Mouse (Mus musculus) forebrain, embryonic 13.5 days (tissue): ENCODE measurements around the gene Il12rb1. TPM values are rescaled to one million over a fixed set of nuclear protein-coding genes. Genes with fewer than 3 reads are reported as not detected.
A peak's percentile ranks its signal among the peaks of the same experiment; 100 is the strongest.

Source experiments
- ATAC-seq: fragments of 200-750 bp; cut with Nextera tagmentation; 2 replicates; pipeline ENCODE4 v1.8.0; 2017
- H3K27ac ChIP-seq: fragments of 300-500 bp; sonication (generic); 2 replicates; pipeline ENCODE4 v1.5.1; 2015; ENCODE audit warnings: inconsistent platforms, mild to moderate bottlenecking, moderate library complexity
- H3K27me3 ChIP-seq: fragments of 300-500 bp; sonication (generic); 2 replicates; pipeline ENCODE4 v1.6.1; 2015; ENCODE audit warnings: mild to moderate bottlenecking, inconsistent platforms
- H3K36me3 ChIP-seq: fragments of 300-500 bp; sonication (generic); 2 replicates; pipeline ENCODE4 v1.6.1; 2015; ENCODE audit warnings: mild to moderate bottlenecking, inconsistent platforms; ENCODE audit not compliant: poor library complexity, severe bottlenecking
- H3K4me1 ChIP-seq: fragments of 300-500 bp; sonication (generic); 2 replicates; pipeline ENCODE4 v1.6.1; 2015; ENCODE audit warnings: inconsistent platforms
- H3K4me2 ChIP-seq: fragments of 300-500 bp; sonication (generic); 2 replicates; pipeline ENCODE4 v1.6.1; 2015; ENCODE audit warnings: inconsistent platforms, mild to moderate bottlenecking, moderate library complexity
- H3K4me3 ChIP-seq: fragments of 300-500 bp; sonication (generic); 2 replicates; pipeline ENCODE4 v1.5.1; 2015; ENCODE audit warnings: mild to moderate bottlenecking, inconsistent platforms
- H3K9ac ChIP-seq: fragments of 300-500 bp; sonication (generic); 2 replicates; pipeline ENCODE4 v1.6.1; 2015; ENCODE audit warnings: mild to moderate bottlenecking, inconsistent platforms
- H3K9me3 ChIP-seq: fragments of 300-500 bp; sonication (generic); replicated peaks from 2 replicates; pipeline ENCODE4 v1.6.1; 2016; ENCODE audit warnings: inconsistent platforms
- WGBS: fragments of 180-500 bp; shearing (Covaris S2); methylation state at CpG from one replicate; pipeline ENCODE4 v1.1.7; 2015; 5-methylcytosine and 5-hydroxymethylcytosine counted together
- microRNA-seq: library from miRNA; unstranded; fragments of <30 nt; microRNA quantifications from one replicate; pipeline ENCODE4, GENCODE M21; 2016
- polyA plus RNA-seq: library from polyadenylated mRNA; unstranded; fragments of >200 nt; fragmentation: Nextera tagmentation; extraction: Ambion mirVana; gene quantifications from 2 replicates; pipeline ENCODE4 v1.2.1, GENCODE M21; 2015

The Il12rb1 gene
- polyA plus RNA-seq, 1 experiment from 2014 or later: 0.09 TPM

DNA sequence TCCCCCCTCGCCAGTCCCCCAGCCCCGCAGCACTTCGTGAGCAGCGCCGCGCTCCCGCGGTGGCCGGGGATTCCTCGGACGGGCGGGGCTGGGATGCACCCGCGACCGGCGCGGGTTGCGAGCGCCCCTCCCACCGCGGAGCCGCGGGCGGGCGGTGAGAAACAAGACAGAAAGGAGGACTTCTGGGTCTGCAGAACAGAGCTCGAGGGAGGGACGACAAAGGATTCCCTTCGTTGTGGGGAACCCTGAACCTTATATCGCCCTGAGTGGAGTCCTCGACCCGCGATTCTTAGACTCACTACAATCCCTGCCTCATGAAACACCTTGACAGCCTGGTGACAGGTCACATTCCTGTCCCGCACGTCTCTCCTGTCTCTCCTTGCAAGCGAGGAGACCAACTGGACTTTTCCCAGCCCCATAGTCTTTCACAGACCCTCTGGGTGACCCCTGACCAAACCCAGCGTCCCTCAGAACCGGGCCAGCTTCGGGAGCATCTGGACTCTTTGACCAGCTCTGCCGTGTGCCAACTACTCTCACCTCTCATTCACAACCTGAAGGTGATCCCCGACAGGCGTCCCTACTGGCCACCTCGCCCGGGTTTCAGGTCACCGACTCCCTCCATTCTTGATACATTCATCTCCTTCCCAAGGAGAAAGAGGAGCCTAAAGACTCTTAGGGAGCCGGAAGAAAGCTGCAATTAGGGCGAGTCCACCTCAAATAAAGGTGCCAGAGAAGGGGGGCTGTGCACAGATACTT, 55.9 kb downstream of the Il12rb1 start:
- no peaks in the 10 kb centered on the region for H3K9me3 ChIP-seq
- WGBS: under 1% methylated on average over 46 of the region's 46 CpGs
- peak overlapping the region; percentile 56 for H3K4me3 ChIP-seq
- ATAC-seq: no peak
- peak overlapping the region; percentile 82 for H3K9ac ChIP-seq
- peak overlapping the region; percentile 98 for H3K27ac ChIP-seq
- H3K4me1 ChIP-seq: peaks cover 61% of the 10 kb centered on the region
- peaks cover 15% of the 10 kb centered on the region for H3K27me3 ChIP-seq
- peaks cover 12% of the 10 kb centered on the region for H3K36me3 ChIP-seq
- H3K4me2 ChIP-seq: peak overlapping the region; percentile 96

DNA sequence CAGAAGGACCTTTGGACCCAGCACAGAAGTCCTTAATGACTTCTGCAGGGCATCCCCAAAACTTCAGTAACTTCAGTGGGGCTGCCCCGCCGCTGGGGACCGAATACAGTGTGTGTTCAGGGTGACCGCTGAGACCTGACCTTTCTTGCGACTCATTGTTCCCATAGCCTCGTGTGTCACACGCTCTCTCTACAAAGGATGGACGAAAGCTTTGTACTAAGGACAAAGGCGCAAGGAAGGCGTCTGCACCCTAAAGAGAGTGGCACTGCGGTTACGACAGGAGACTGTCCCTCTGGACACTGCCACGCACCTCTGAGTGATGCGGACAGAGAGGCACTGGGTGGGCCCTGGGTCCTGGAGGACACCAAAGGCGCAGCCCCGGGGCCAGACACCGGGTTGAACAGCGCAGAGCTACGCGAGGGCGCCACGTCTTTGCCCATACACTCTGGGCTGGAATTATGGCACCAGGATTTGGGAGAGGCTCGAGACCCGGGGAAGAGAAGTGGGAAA, 56.5 kb downstream of the Il12rb1 start:
- Histone ChIP-seq H3K36me3 (peaks cover 12% of the 10 kb centered on the region), H3K4me3 (peak overlapping the region; percentile 56), H3K27ac (peak overlapping the region; percentile 98), H3K4me2 (peak overlapping the region; percentile 96), H3K9ac (peak overlapping the region; percentile 82), H3K9me3 (no peaks in the 10 kb centered on the region), H3K27me3 (peaks cover 15% of the 10 kb centered on the region), H3K4me1 (peaks cover 68% of the 10 kb centered on the region)
- ATAC-seq: no peak; the same call in 1 of the 2 replicates
- WGBS: under 1% methylated on average over 24 of the region's 24 CpGs

DNA sequence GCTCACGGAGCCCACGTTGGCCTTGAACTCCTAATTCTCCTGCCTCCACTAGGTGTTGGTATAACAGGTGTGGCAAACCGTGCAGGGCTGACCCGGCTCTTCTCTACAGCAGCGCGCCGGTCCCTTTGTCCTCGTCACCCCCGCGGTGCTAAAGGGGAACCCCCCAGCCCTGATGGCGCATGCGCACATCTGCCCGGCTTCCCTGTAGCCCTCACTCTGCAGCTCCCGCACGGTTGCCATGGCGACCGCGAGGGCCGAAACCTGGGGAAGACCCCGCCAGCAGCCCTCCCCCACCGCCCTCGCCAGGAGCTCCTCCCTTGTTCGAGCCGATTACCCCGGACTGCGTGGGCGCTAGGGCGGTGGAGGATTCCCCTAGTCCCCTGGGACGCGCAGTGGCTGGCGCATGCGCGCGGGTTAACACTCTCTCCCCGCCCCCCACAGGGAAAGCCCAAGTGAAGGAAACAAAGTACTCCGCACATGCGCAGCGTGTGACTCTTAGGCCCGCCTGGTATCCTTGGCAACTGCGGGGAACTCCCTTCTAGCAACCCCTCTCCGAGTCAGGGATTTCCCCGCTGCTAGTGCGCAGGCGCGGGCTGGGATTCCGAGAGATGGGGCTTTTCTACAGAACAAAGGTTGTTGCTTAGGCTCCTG, 57.2 kb downstream of the Il12rb1 start:
- H3K4me2 ChIP-seq: peak overlapping the region; percentile 96
- H3K4me1 ChIP-seq: peaks cover 69% of the 10 kb centered on the region
- H3K9ac ChIP-seq: peak overlapping the region; percentile 82
- no peaks in the 10 kb centered on the region for H3K9me3 ChIP-seq
- H3K4me3 ChIP-seq: peak overlapping the region; percentile 56
- H3K36me3 ChIP-seq: peaks cover 12% of the 10 kb centered on the region
- ATAC-seq: peak; percentile 87
- H3K27ac ChIP-seq: peak overlapping the region; percentile 98
- WGBS: under 1% methylated on average over 46 of the region's 46 CpGs
- peaks cover 15% of the 10 kb centered on the region for H3K27me3 ChIP-seq

DNA sequence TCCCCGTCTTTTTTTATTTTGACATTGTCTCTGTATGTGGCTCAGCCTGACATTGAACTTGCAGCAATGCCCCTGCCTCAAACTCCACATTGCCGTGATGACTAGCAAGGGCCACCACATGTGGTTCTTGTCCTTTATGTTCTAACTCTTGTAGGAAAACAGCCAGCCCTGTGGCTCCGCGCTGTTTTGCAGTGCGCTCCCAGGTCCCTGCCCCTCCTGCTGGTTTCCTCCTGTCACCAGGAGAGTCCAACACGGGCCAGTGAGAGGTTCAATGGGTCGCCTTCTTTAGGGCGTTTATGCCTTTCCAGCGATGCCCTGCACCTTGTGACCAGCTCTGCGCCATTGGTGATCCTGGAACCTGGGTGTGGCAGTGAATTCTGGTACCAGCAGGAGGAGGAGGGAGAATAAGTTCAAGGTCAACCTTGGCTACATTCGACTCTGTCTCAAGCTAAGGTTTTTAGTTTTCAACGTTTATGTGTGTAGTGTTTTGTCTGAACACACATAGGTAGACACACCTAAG, 57.8 kb downstream of the Il12rb1 start:
- peak overlapping the region; percentile 58 for H3K9ac ChIP-seq
- peaks cover 15% of the 10 kb centered on the region for H3K27me3 ChIP-seq
- peak overlapping the region; percentile 91 for H3K27ac ChIP-seq
- 9% methylated on average over 12 of the region's 12 CpGs for whole genome bisulfite sequencing
- H3K4me2 ChIP-seq: peak overlapping the region; percentile 96
- H3K36me3 ChIP-seq: peaks cover 12% of the 10 kb centered on the region
- peak overlapping the region; percentile 56 for H3K4me3 ChIP-seq
- ATAC-seq: peak; percentile 19; the same call in 1 of the 2 replicates
- H3K9me3 ChIP-seq: no peaks in the 10 kb centered on the region
- peaks cover 69% of the 10 kb centered on the region for H3K4me1 ChIP-seq

DNA sequence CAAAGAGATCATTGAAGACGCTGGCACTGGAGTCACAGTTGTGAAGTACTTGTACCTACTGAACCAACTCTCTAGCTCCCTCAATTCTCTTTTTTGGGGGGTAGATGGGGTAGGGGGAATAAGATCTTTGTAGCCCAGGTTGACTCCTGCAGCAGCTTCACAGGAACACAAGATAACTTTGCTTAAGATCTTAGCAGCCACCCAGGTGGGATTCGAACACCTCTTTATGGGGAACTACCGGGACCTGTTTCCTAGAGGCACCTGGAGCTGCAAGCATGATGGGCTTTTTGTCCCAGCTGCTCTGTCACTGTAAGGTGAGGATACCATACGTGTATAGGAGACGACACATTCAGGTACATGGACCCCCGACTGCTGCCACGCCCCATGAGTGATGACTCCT, 58.3 kb downstream of the Il12rb1 start:
- H3K27ac ChIP-seq: peak overlapping the region; percentile 91
- H3K27me3 ChIP-seq: peaks cover 15% of the 10 kb centered on the region
- H3K4me2 ChIP-seq: peak overlapping the region; percentile 96
- H3K9ac ChIP-seq: peak overlapping the region; percentile 58; the same call in 1 of the 2 replicates
- peaks cover 12% of the 10 kb centered on the region for H3K36me3 ChIP-seq
- 87% methylated on average over 7 of the region's 7 CpGs for WGBS
- no peak overlapping the region for H3K4me3 ChIP-seq
- peaks cover 69% of the 10 kb centered on the region for H3K4me1 ChIP-seq
- ATAC-seq: no peak
- no peaks in the 10 kb centered on the region for H3K9me3 ChIP-seq

DNA sequence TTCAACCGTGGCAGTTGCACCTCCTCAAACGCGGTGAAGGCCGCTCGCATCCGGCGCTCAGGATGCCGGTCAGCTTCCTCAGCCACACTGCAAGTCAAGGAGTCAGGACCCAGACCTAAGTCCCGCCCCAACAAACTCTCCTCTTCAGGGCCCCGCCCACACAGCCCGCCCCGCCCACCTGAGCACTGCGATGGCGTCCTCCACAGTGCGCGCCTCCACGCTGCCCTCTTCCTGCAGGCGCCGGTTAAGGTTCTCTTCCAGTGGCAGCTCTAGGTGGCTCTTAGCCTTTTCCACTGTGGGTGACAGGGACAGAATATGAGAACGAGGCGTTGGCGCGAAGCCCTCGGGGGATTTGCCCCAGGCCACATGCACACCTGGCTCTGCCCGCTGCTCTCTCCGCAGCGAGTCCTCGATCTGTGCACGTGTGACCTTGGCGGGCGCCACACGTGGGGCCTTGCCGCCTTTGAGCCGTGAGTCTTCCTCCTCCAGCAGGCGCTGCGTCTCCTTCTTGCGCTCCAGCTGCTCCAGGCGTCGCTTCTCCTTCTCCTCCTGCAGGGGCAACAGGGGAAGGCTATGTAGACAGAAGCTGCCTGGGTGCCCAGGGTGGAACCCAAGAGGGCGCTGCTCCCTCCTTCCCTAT, 60.4 kb downstream of the Il12rb1 start:
- Histone ChIP-seq H3K36me3 (peaks cover 12% of the 10 kb centered on the region), H3K4me1 (peaks cover 61% of the 10 kb centered on the region), H3K9ac (peak overlapping the region; percentile 55), H3K27ac (peak overlapping the region; percentile 77), H3K4me3 (peak overlapping the region; percentile 17; the same call in 1 of the 2 replicates), H3K4me2 (peak overlapping the region; percentile 37), H3K27me3 (no peaks in the 10 kb centered on the region), H3K9me3 (no peaks in the 10 kb centered on the region)
- WGBS: 14% methylated on average over 40 of the region's 40 CpGs
- ATAC-seq: no peak

DNA sequence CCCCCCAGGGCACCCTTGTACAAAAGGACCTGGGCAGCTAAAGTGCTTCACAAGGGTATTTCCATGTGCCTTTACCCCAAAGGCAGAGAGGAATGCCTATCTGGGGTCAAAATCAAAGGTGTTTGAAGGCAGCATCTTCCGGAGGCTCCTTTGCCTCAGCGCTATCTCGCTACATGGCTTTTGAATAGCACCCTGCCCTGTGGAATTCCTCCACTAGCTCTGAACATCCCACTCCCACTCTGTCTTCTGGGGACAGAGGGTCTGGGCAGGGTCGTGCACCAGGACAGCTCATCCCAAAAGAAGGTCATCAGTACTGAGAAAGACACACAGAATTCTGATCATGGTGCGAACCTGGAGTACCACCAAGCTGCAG, 60.9 kb downstream of the Il12rb1 start:
- H3K4me1 ChIP-seq: peaks cover 56% of the 10 kb centered on the region
- H3K9ac ChIP-seq: peak overlapping the region; percentile 55
- peak overlapping the region; percentile 77 for H3K27ac ChIP-seq
- peak overlapping the region; percentile 37 for H3K4me2 ChIP-seq
- peaks cover 12% of the 10 kb centered on the region for H3K36me3 ChIP-seq
- H3K9me3 ChIP-seq: no peaks in the 10 kb centered on the region
- WGBS: 32% methylated on average over 5 of the region's 5 CpGs
- no peak overlapping the region for H3K4me3 ChIP-seq
- no peak for ATAC-seq
- no peaks in the 10 kb centered on the region for H3K27me3 ChIP-seq

DNA sequence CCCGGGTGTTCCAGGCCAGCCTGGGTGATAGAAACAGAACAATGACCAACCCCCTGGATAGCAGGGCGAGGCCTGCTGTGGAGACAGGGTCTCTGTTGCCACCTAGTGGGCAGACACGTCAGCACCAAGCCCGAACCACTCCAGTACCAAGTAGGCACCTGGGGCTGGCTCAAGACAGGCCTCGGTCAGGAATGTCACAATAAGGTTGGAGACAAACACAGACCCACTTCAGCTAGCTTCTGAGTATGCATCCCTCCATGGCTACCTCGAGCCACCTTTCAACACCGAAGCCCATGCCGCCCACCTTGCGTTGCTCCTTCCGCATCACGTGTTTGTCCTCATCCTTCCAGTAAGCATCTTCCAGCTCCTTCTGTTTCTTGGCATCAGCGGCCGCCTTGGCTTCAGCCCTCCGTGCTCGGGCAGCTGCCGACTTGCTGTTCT, 61.4 kb downstream of the Il12rb1 start:
- H3K4me3 ChIP-seq: no peak overlapping the region
- peak overlapping the region; percentile 55; the same call in 1 of the 2 replicates for H3K9ac ChIP-seq
- H3K36me3 ChIP-seq: peaks cover 12% of the 10 kb centered on the region
- peak overlapping the region; percentile 77; the same call in 1 of the 2 replicates for H3K27ac ChIP-seq
- no peaks in the 10 kb centered on the region for H3K27me3 ChIP-seq
- peak overlapping the region; percentile 37 for H3K4me2 ChIP-seq
- 49% methylated on average over 16 of the region's 16 CpGs for WGBS
- no peaks in the 10 kb centered on the region for H3K9me3 ChIP-seq
- 0 out of 2 replicates have a peak, but pooled peaks have one; percentile 13 for ATAC-seq
- peaks cover 52% of the 10 kb centered on the region for H3K4me1 ChIP-seq

Small RNAs within 50 kb of the gene (microRNA-seq; reads per million reads assigned to microRNA genes)
- not detected for gene Mir7240

Other genes starting within 250 kb of the Il12rb1 start
- 87.1 and 105 TPM in 2 replicates for gene Isyna1, start 214.1 kb upstream of the Il12rb1 start, polyA plus RNA-seq
- gene Ssbp4, start 199.6 kb upstream of the Il12rb1 start, polyA plus RNA-seq: 81.9 and 101 TPM in 2 replicates
- 0.65 and 0.68 TPM in 2 replicates for gene Lrrc25, start 192.3 kb upstream of the Il12rb1 start, polyA plus RNA-seq
- 0.15 TPM in 1 of 2 replicates, not detected in the other for gene Gdf15, start 176.0 kb upstream of the Il12rb1 start, polyA plus RNA-seq
- gene Pgpep1, start 148.1 kb upstream of the Il12rb1 start, polyA plus RNA-seq: 64.6 and 80.8 TPM in 2 replicates
- 238 and 239 TPM in 2 replicates for gene Lsm4, start 135.2 kb upstream of the Il12rb1 start, polyA plus RNA-seq
- gene Jund, start 109.5 kb upstream of the Il12rb1 start, polyA plus RNA-seq: 58.6 and 68.8 TPM in 2 replicates
- gene Iqcn, start 105.0 kb upstream of the Il12rb1 start, polyA plus RNA-seq: 0.05 and 0.11 TPM in 2 replicates
- not detected in 2 replicates for gene Gm3336, start 89.9 kb upstream of the Il12rb1 start, polyA plus RNA-seq
- gene Pde4c, start 84.7 kb upstream of the Il12rb1 start, polyA plus RNA-seq: 0.10 TPM in 1 of 2 replicates, not detected in the other
- 180 and 188 TPM in 2 replicates for gene Rab3a, start 53.8 kb upstream of the Il12rb1 start, polyA plus RNA-seq
- gene Mpv17l2, start 47.5 kb upstream of the Il12rb1 start, polyA plus RNA-seq: 44.8 and 48.0 TPM in 2 replicates
- gene Pik3r2, start 31.7 kb upstream of the Il12rb1 start, polyA plus RNA-seq: 84.3 and 84.6 TPM in 2 replicates
- gene Mast3, start 3.4 kb upstream of the Il12rb1 start, polyA plus RNA-seq: 15.8 and 16.0 TPM in 2 replicates
- 5.6 and 5.7 TPM in 2 replicates for gene Arrdc2, start 31.3 kb downstream of the Il12rb1 start, polyA plus RNA-seq
- 11.2 and 13.5 TPM in 2 replicates for gene Kcnn1, start 54.8 kb downstream of the Il12rb1 start, polyA plus RNA-seq
- gene Ccdc124, start 65.5 kb downstream of the Il12rb1 start, polyA plus RNA-seq: 169 and 179 TPM in 2 replicates
- gene Slc5a5, start 84.3 kb downstream of the Il12rb1 start, polyA plus RNA-seq: 0.50 and 0.67 TPM in 2 replicates
- gene Rpl18a, start 89.0 kb downstream of the Il12rb1 start, polyA plus RNA-seq: 3,255 and 3,517 TPM in 2 replicates
- gene Map1s, start 97.5 kb downstream of the Il12rb1 start, polyA plus RNA-seq: 57.0 and 58.2 TPM in 2 replicates